Mouse (Mus musculus): ENCODE data around the gene Tagln. TPM values are rescaled to one million over a fixed set of nuclear protein-coding genes. Genes with fewer than 3 reads are reported as not detected.

The Tagln gene
- total RNA-seq, 2 experiments from 2014 or later = 8.5 to 9.9 TPM

- no peak for DNase-seq (ENCODE audit: low spot score in 2 of 2)
These were observed 10.5 kb upstream of the Tagln start for GRCm38 (mm10) chr9:45946182-45946871.

DNA sequence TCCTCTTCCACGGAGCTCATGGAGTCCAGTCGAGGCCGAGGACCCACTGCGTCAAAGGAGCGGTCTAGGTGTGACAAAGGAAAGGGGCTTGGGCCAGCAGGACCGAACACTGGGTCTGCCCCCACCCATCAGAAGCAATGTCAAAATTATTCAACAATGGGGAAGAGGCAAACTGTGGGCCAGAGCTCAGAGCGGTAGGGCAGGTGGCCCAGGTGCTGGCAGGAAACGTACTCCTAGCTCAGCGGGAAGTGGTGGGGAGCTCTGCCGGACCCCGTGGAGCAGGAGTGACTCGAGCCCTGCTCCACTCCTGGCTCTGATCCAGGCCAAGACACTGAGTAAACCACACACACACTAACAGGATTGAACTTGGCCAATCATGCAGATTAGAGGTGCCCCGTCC is 9.9 kb upstream of the Tagln start:
- DNase-seq (ENCODE audit: low spot score in 2 of 2) = no peak

GRCm38 (mm10) chr9:45944506-45945400 is 8.9 kb upstream of the Tagln start:
- DNase-seq (ENCODE audit: low spot score in 2 of 2) = no peak

GRCm38 (mm10) chr9:45943628-45944505 is 8.0 kb upstream of the Tagln start:
- no peak for DNase-seq (ENCODE audit: low spot score in 2 of 2)

DNA sequence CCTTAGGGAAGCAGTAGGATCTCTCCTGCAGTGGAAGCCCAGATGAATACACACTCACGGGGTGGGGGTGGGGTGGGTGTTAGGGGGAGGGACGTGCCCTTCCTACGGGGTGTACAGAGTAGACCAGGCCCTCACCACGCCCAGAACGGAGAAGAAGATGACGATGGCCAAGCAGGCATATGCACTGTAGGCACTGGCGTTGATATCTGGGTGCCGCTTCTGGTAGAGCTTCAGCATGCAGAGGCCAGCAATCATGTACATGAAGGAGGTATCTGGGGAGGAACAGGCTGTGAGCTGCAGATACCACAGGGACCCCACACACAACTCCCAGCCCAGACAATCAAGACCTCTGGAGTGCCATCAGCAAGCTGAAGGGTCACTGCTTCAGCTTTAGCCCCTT is 7.1 kb upstream of the Tagln start:
- DNase-seq (ENCODE audit: low spot score in 2 of 2) = no peak

GRCm38 (mm10) chr9:45942464-45942863 is 6.6 kb upstream of the Tagln start:
- DNase-seq (ENCODE audit: low spot score in 2 of 2) = no peak

GRCm38 (mm10) chr9:45941329-45941888 is 5.6 kb upstream of the Tagln start:
- no peak for DNase-seq (ENCODE audit: low spot score in 2 of 2)

DNA sequence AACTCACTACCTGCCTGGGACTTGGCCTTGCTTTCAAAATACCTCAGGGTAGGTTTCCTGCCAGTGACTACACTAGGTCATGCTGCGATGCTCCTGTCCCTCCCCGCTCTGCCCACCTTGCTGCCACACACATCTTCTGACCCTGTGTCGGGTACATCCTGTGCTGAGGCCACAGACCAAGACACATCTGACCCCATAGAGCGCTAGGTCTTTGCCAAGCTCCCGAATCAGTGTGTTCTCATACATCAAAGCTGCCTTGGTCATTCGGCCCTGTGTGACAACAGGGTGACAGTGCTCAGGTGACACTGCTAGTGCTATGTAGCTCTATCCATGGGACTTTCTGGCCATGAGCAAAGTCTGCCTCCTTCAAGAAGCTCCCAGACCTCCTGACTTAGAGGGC is 3.9 kb upstream of the Tagln start:
- no peak for DNase-seq (ENCODE audit: low spot score in 2 of 2)

GRCm38 (mm10) chr9:45938952-45939637 is 3.2 kb upstream of the Tagln start:
- DNase-seq (ENCODE audit: low spot score in 2 of 2) = no peak

DNA sequence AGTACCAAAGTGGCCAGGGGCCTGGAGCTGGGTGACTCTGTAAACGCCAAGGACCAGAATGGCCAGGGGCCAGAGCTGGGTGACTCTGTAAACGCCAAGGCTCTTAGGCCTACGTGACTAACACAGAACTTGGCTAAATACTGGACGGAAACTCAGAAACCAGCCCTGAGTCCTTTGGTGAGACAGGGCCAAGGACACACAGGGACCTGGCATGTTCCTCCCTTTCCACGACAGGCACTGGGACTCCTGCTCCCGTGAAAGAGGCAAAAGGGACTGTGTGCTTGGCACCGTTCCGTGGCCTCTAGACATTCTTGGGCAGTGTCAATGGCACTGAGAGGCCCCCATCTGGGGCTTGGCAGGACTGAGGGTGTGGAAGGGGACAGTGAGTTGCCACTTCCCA is 2.2 kb upstream of the Tagln start:
- no peak for DNase-seq (ENCODE audit: low spot score in 2 of 2)

- DNase-seq (ENCODE audit: low spot score in 2 of 2) = peak; percentile 38 to 43
These were observed 1.0 kb upstream of the Tagln start for GRCm38 (mm10) chr9:45936883-45937282.

DNA sequence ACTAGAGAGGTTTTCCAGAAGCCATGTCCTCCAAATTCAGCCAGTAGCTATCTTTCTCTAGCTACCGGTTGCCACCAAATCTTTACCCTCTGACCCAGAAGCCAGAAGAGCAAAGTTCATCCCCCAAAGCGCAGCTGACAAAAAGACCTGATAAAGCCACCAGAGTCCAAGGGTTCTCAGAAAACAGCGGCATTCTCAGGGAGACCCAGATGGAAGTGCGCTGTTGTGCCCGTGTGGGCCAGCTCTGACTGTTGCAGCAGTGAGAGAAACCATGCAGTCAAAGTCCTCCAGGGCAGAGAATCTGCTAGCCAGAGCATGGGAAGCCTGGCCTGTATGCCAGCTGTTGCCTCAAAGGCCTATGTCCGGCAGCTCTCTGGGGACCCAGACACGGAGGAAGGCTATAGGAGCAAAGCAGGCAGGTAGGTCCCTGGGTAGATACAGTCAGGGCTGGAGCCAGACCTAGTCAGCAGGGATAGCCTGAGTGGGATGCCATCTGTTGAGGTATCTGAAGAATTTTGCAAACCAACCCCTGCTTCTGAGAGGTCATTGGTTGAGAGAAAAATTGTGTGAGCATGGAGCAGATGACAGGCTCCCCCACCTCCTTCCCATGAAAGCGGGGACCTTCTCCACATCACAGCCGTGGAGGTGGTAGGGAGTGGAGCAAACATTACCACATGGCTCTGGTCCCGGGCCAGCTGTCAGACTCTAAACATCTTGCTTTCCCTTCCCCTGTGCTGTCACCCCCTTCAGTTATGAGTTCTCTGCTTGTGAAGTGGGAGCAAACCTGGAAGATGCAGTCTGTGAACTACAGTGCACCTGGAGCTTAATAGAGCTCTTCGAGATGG is 3.1 kb downstream of the Tagln start:
- DNase-seq (ENCODE audit: low spot score in 2 of 2) = peak in 1 of 2 experiments; percentile 42

DNA sequence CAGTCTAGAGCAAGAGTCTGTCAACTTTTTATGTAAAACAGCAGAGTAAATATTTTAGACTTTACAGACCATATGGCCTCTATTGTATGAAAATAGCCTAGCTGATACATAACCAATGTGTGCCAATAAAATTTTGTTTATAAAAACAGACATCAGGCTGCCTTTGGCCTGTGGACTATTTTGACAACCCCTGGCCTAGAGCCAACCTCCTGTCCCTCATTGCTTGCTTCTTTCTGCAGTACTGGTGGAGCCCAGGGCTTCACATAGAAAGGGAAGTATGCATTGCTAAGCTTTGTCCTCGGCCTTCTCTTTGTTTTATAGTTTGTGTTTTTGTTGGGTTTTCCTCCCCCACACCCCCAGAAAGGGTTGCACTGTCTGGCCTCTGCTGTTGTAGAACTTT is 3.9 kb downstream of the Tagln start:
- no peak for DNase-seq (ENCODE audit: low spot score in 2 of 2)

- DNase-seq (ENCODE audit: low spot score in 2 of 2) = no peak
These were observed 6.6 kb downstream of the Tagln start for GRCm38 (mm10) chr9:45929285-45929684.

DNA sequence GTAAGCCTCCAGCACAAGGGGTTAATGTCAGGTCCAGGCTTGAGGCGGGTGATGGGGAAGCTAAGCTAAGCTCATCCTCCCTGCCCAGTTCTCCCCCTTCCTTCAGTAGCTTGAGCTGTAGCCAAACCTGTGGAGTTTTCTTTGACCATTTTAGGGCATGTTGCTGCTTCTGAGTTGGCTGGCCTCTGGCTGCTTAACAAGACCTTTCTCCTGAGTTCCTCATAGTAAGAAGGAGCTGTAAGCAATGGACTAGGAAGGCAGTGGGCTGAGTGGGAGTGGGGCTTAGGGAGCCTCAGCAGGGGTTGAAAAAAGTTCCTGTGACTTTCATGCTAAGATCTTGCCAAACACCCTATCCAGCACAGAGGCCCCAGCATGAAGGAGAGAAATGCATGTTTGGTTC is 16.0 kb downstream of the Tagln start:
- DNase-seq (ENCODE audit: low spot score in 2 of 2) = no peak

GRCm38 (mm10) chr9:45917041-45917934 is 18.6 kb downstream of the Tagln start:
- DNase-seq (ENCODE audit: low spot score in 2 of 2) = peak; percentile 24 to 37

- DNase-seq (ENCODE audit: low spot score in 2 of 2) = no peak
These were observed 20.2 kb downstream of the Tagln start for GRCm38 (mm10) chr9:45915659-45916058.

DNA sequence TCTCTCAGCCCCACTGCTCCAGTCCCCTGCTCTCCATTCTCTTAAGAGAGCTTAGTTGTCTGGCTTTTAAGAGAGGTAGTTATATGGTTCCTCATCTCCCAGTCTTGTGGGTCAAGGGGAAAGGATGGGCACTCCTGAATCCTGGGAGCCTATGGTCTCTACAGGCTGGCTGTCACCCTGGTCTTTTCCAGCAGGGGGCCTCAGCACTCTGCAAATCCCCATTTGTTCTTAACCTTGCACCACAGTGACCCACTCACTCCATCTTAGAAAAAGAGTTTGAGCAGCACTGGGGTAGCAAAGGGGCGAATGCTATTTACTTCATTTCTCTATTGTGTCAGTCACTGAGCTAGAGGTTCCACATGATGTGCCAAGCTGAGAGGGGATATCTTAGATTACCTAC is 24.2 kb downstream of the Tagln start:
- peak in 1 of 2 experiments; percentile 44 for DNase-seq (ENCODE audit: low spot score in 2 of 2)

- no peak for DNase-seq (ENCODE audit: low spot score in 2 of 2)
These were observed 24.9 kb downstream of the Tagln start for GRCm38 (mm10) chr9:45910995-45911394.
